ENCODE assay signal across 20 mouse cellular contexts in the genomic region with DNA sequence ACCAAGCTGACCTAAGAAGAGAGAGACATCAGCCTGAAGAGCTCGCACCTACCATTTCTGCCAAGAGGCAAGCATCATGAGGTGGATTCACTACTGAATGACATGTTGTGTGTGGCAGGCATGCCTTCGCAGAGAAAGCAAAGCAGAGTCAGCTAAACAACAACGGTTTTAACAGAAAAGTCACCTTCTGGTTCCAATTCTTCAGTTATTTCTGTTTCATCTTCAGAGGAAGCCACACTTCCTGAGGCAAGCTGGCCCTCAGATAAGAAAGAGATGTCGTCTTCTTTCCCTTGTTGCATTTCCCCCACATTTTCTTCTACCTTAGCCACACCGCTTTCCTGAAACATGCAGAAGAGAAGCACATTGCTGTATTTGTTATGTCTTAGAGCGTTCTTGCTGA. TPM values are rescaled to one million over a fixed set of nuclear protein-coding genes. Genes with fewer than 3 reads are reported as not detected.
A peak's percentile ranks its signal among the peaks of the same experiment; 100 is the strongest.
DNase-seq lines count a peak whose midpoint lies in the region; ATAC-seq and TF ChIP-seq lines count a peak whose summit lies in the region.
"Had no signal": no experiment of that assay in that cellular context is flagged by ENCODE, and none has a peak within 500 bp of the region (broad histone marks: within the 10 kb centered on the region; RNA-seq: fewer than 3 reads in every experiment).

No protein-coding gene starts in this region.

- ATAC-seq in megakaryocyte progenitor cell, adult 5-6 weeks (replicated peaks; ENCODE audit: poor library complexity): peak; percentile 53
- ATAC-seq: forebrain, embryonic 13.5 days; hindbrain, postnatal 0 days had no signal

- TF ChIP-seq CTCF in layer of hippocampus, adult 2 months (conservative IDR thresholded peaks at IDR 0.05): no peak

- no peak overlapping the region for H3K4me3 ChIP-seq in layer of hippocampus, adult 2 months
- H3K4me3 ChIP-seq: embryonic facial prominence, embryonic 10.5 days; forebrain, embryonic 13.5 days; gastrocnemius, adult 2 months; heart, embryonic 10.5 days; hindbrain, embryonic 13.5 days had no signal

- DNase-seq in thymus, postnatal 0 days (ENCODE audit: low spot score): peak; percentile 33
- DNase-seq in thymus, postnatal 10 days (ENCODE audit: low spot score in 2 of 2): no peak
- peak; percentile 51 for DNase-seq in MEL-GATA-1-ER (ENCODE audit: extremely low read depth, low read depth)
- no peak for DNase-seq in layer of hippocampus, adult 2 months (ENCODE audit: low spot score in 2 of 2)
- no peak for DNase-seq in adipocyte (ENCODE audit: low spot score)
- DNase-seq: adrenal gland, postnatal 14 days; cerebellum, adult 18-20 months; cerebellum, adult 9-11 months; cerebellum, postnatal 36 days; gastrocnemius, adult 2 months; gastrocnemius, postnatal 25 days; heart, adult 18-20 months; heart, postnatal 10 days; heart, postnatal 4 days had no signal

- H3K27ac ChIP-seq in layer of hippocampus, adult 2 months: no peak overlapping the region
- H3K27ac ChIP-seq: embryonic facial prominence, embryonic 10.5 days; forebrain, embryonic 13.5 days; gastrocnemius, adult 2 months; heart, embryonic 10.5 days; hindbrain, embryonic 13.5 days; hindbrain, postnatal 0 days had no signal

RNA-seq across cellular contexts. Expression of a gene that starts 51.2 kb away (rescaled TPM):
- polyA plus RNA-seq in thymus, postnatal 0 days (2015; fragmentation: Nextera tagmentation; extraction: Ambion mirVana): 35.0 and 36.6 TPM in 2 replicates
- total RNA-seq in megakaryocyte progenitor cell, adult 5-6 weeks (2015): 7.9 and 9.6 TPM in 2 replicates
- 5.5 and 9.0 TPM in 2 replicates for total RNA-seq in megakaryocyte progenitor cell, adult 5-6 weeks (2017)
- 10 to 100 TPM; 93.4 to 93.9 TPM for total RNA-seq in layer of hippocampus, adult 2 months (2021)

Comparison
In these comparisons a context has a peak if more than half of its experiments do, and no peak if none do; other contexts are left out.
1. DNase-seq: peak in thymus, postnatal 0 days (single experiment) and MEL-GATA-1-ER (single experiment); none in thymus, postnatal 10 days (0 of 2), layer of hippocampus, adult 2 months (0 of 2) and adipocyte (single experiment).
2. RNA of a gene that starts 51.2 kb away (total RNA-seq): 93.4 to 93.9 TPM in layer of hippocampus, adult 2 months; 5.5 to 9.6 TPM in megakaryocyte progenitor cell, adult 5-6 weeks; every median in the first group is over 4 times any median in the second.